Mouse (Mus musculus): ENCODE measurements around the gene Cdh13. TPM values are rescaled to one million over a fixed set of nuclear protein-coding genes. Genes with fewer than 3 reads are reported as not detected.
A peak's percentile ranks its signal among the peaks of the same experiment; 100 is the strongest.

The Cdh13 gene
- total RNA-seq, 1 experiment from 2014 or later, result 19.8 TPM

- DNase-seq, result no peak
Observed at GRCm38 (mm10) chr8:119270371-119270770, 986.8 kb downstream of the Cdh13 start.

GRCm38 (mm10) chr8:119272891-119273290 is 989.4 kb downstream of the Cdh13 start:
- DNase-seq, result no peak

GRCm38 (mm10) chr8:119275442-119275841 is 991.9 kb downstream of the Cdh13 start:
- no peak for DNase-seq

GRCm38 (mm10) chr8:119277047-119277451 is 993.5 kb downstream of the Cdh13 start:
- peak; percentile 42 for DNase-seq

- peak; percentile 30 for DNase-seq
Observed at GRCm38 (mm10) chr8:119281761-119282160, 998.2 kb downstream of the Cdh13 start.

- peak; percentile 29 for DNase-seq
Observed at GRCm38 (mm10) chr8:119284516-119284915, 1001.0 kb downstream of the Cdh13 start.

GRCm38 (mm10) chr8:119284920-119285319 is 1001.4 kb downstream of the Cdh13 start:
- DNase-seq, result peak; percentile 55

GRCm38 (mm10) chr8:119295477-119295876 is 1011.9 kb downstream of the Cdh13 start:
- peak; percentile 17 for DNase-seq

GRCm38 (mm10) chr8:119297752-119298151 is 1014.2 kb downstream of the Cdh13 start:
- DNase-seq, result peak; percentile 65

GRCm38 (mm10) chr8:119300335-119300734 is 1016.8 kb downstream of the Cdh13 start:
- no peak for DNase-seq

- peak; percentile 19 for DNase-seq
Observed at GRCm38 (mm10) chr8:119304196-119304595, 1020.7 kb downstream of the Cdh13 start.

GRCm38 (mm10) chr8:119311412-119311811 is 1027.9 kb downstream of the Cdh13 start:
- peak; percentile 27 for DNase-seq

- no peak for DNase-seq
Observed at GRCm38 (mm10) chr8:119323215-119323614, 1039.7 kb downstream of the Cdh13 start.

GRCm38 (mm10) chr8:119339546-119339945 is 1056.0 kb downstream of the Cdh13 start:
- peak; percentile 68 for DNase-seq

- no peak for DNase-seq
Observed at GRCm38 (mm10) chr8:119343606-119344005, 1060.1 kb downstream of the Cdh13 start.

GRCm38 (mm10) chr8:119344190-119344856 is 1060.8 kb downstream of the Cdh13 start, which contains the start of gene Hsbp1:
TSS of gene Hsbp1 (plus strand) at chr8:119344488.
- DNase-seq, result peak; percentile 98

- DNase-seq, result peak; percentile 26
Observed at GRCm38 (mm10) chr8:119345029-119345682, 1061.6 kb downstream of the Cdh13 start.

GRCm38 (mm10) chr8:119345683-119346075 is 1062.1 kb downstream of the Cdh13 start:
- peak; percentile 4 for DNase-seq

- DNase-seq, result no peak
Observed at GRCm38 (mm10) chr8:119351647-119352046, 1068.1 kb downstream of the Cdh13 start.

GRCm38 (mm10) chr8:119352977-119353658 is 1069.6 kb downstream of the Cdh13 start:
- DNase-seq, result no peak

- no peak for DNase-seq
Observed at GRCm38 (mm10) chr8:119353659-119354023, 1070.1 kb downstream of the Cdh13 start.

GRCm38 (mm10) chr8:119356631-119357030 is 1073.1 kb downstream of the Cdh13 start:
- peak; percentile 29 for DNase-seq

- no peak for DNase-seq
Observed at GRCm38 (mm10) chr8:119358175-119358574, 1074.6 kb downstream of the Cdh13 start.
